Mouse (Mus musculus): ENCODE measurements around the gene Fcrl1. TPM values are rescaled to one million over a fixed set of nuclear protein-coding genes. Genes with fewer than 3 reads are reported as not detected.

The Fcrl1 gene
- polyA plus RNA-seq, 1 experiment, result not detected

DNA sequence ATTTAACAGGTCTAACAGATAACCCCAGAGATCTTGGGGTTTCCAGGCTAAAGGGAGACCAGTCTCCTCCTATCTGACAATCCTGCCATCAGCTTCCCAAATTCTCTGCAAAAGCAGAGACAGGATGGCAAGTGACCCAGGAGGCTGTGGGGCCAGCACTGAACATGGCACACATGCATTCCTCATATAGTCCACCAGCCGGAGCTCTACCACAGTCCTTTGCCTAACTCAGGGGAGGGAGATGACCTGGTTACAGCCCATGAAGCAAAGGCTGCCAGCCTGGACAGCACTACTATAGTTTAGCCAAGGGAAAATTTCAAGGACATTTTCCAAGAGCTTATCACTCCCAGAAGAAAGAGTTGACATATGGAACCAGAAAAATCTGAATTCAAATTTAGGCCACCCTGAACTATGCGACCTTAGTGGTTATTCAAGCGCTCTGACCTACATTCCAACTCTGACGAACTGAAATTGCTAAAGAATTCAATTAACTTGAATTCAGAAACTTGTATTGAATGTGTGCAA is 46.3 kb downstream of the Fcrl1 start:
- Histone ChIP-seq H3K27me3 (ENCODE audit: control insufficient read depth, insufficient read depth, low read length, poor library complexity, severe bottlenecking) (no peaks in the 10 kb centered on the region), H3K9me3 (replicated peaks; ENCODE audit: control insufficient read depth, insufficient read depth, low read length, poor library complexity, severe bottlenecking) (no peaks in the 10 kb centered on the region; the same call in 1 of the 2 replicates), H3K4me3 (ENCODE audit: low read depth, low read length) (no peak overlapping the region), H3K9ac (ENCODE audit: low read depth, poor library complexity, severe bottlenecking) (no peak overlapping the region), H3K4me1 (ENCODE audit: control insufficient read depth, insufficient read depth, low read length) (no peaks in the 10 kb centered on the region), H3K27ac (ENCODE audit: insufficient read depth, low read length) (no peak overlapping the region), H3K36me3 (ENCODE audit: control insufficient read depth, insufficient read depth, low read length, poor library complexity, severe bottlenecking) (no peaks in the 10 kb centered on the region)
- TF ChIP-seq EP300 (IDR thresholded peaks at IDR 0.05; ENCODE audit: insufficient read depth, low read depth, low read length) (no peak), POLR2A (IDR thresholded peaks at IDR 0.05; ENCODE audit: insufficient read depth, low read length) (no peak), CTCF (IDR thresholded peaks at IDR 0.05; ENCODE audit: low read depth, low read length) (no peak)

DNA sequence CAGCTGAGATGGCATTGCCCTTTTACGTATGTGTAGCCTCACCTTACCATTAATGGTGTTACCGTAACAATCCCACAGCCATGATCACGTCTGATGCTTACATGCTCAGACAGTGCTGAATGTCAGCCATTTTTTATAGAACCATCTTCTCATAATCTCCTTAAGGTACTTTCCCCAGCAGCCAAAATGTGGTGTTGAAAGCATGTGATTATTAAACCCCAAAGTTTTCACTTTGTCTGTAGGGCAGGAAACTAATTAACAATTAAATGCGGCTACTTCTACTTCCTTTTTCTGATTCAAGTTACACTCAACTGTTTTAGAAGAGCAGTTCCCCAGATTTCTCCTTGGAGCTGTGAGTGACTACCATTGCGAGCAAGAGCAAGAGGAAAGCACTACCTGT is 59.3 kb downstream of the Fcrl1 start, which contains the start of gene Fcrl5:
Gene Fcrl5, plus strand, starts transcription at position 295 of the 400 bp plus-strand sequence.
- Histone ChIP-seq H3K27ac (ENCODE audit: insufficient read depth, low read length) (no peak within 1 kb of the TSS), H3K9me3 (replicated peaks; ENCODE audit: control insufficient read depth, insufficient read depth, low read length, poor library complexity, severe bottlenecking) (no peaks in the 10 kb centered on the region), H3K4me1 (ENCODE audit: control insufficient read depth, insufficient read depth, low read length) (no peaks in the 10 kb centered on the region), H3K27me3 (ENCODE audit: control insufficient read depth, insufficient read depth, low read length, poor library complexity, severe bottlenecking) (no peaks in the 10 kb centered on the region), H3K9ac (ENCODE audit: low read depth, poor library complexity, severe bottlenecking) (no peak within 1 kb of the TSS), H3K36me3 (ENCODE audit: control insufficient read depth, insufficient read depth, low read length, poor library complexity, severe bottlenecking) (no peaks in the 10 kb centered on the region), H3K4me3 (ENCODE audit: low read depth, low read length) (no peak within 1 kb of the TSS)
- TF ChIP-seq POLR2A (IDR thresholded peaks at IDR 0.05; ENCODE audit: insufficient read depth, low read length) (no peak), CTCF (IDR thresholded peaks at IDR 0.05; ENCODE audit: low read depth, low read length) (no peak), EP300 (IDR thresholded peaks at IDR 0.05; ENCODE audit: insufficient read depth, low read depth, low read length) (no peak)

GRCm38 (mm10) chr3:87440586-87440985 is 64.4 kb downstream of the Fcrl1 start:
- TF ChIP-seq EP300 (IDR thresholded peaks at IDR 0.05; ENCODE audit: insufficient read depth, low read depth, low read length) (no peak), POLR2A (IDR thresholded peaks at IDR 0.05; ENCODE audit: insufficient read depth, low read length) (no peak), CTCF (IDR thresholded peaks at IDR 0.05; ENCODE audit: low read depth, low read length) (no peak)
- H3K9me3 ChIP-seq (replicated peaks; ENCODE audit: control insufficient read depth, insufficient read depth, low read length, poor library complexity, severe bottlenecking), result no peaks in the 10 kb centered on the region
- no peak overlapping the region for H3K27ac ChIP-seq (ENCODE audit: insufficient read depth, low read length)

GRCm38 (mm10) chr3:87443968-87444367 is 67.8 kb downstream of the Fcrl1 start:
- no peaks in the 10 kb centered on the region for H3K4me1 ChIP-seq (ENCODE audit: control insufficient read depth, insufficient read depth, low read length)
- no peaks in the 10 kb centered on the region for H3K9me3 ChIP-seq (replicated peaks; ENCODE audit: control insufficient read depth, insufficient read depth, low read length, poor library complexity, severe bottlenecking)
- H3K4me3 ChIP-seq (ENCODE audit: low read depth, low read length), result no peak overlapping the region
- H3K36me3 ChIP-seq (ENCODE audit: control insufficient read depth, insufficient read depth, low read length, poor library complexity, severe bottlenecking), result no peaks in the 10 kb centered on the region
- TF ChIP-seq CTCF (IDR thresholded peaks at IDR 0.05; ENCODE audit: low read depth, low read length), result no peak
- TF ChIP-seq EP300 (IDR thresholded peaks at IDR 0.05; ENCODE audit: insufficient read depth, low read depth, low read length), result no peak
- TF ChIP-seq POLR2A (IDR thresholded peaks at IDR 0.05; ENCODE audit: insufficient read depth, low read length), result no peak
- no peak overlapping the region for H3K27ac ChIP-seq (ENCODE audit: insufficient read depth, low read length)
- no peak overlapping the region for H3K9ac ChIP-seq (ENCODE audit: low read depth, poor library complexity, severe bottlenecking)
- H3K27me3 ChIP-seq (ENCODE audit: control insufficient read depth, insufficient read depth, low read length, poor library complexity, severe bottlenecking), result no peaks in the 10 kb centered on the region

More at GRCm38 (mm10) chr3:87440586-87440985, 64.4 kb downstream of the Fcrl1 start:
- Histone ChIP-seq H3K4me3 (ENCODE audit: low read depth, low read length) (no peak overlapping the region), H3K9ac (ENCODE audit: low read depth, poor library complexity, severe bottlenecking) (no peak overlapping the region), H3K27me3 (ENCODE audit: control insufficient read depth, insufficient read depth, low read length, poor library complexity, severe bottlenecking) (no peaks in the 10 kb centered on the region), H3K4me1 (ENCODE audit: control insufficient read depth, insufficient read depth, low read length) (no peaks in the 10 kb centered on the region), H3K36me3 (ENCODE audit: control insufficient read depth, insufficient read depth, low read length, poor library complexity, severe bottlenecking) (no peaks in the 10 kb centered on the region)

Other genes starting within 250 kb of the Fcrl1 start
- gene Kirrel, start 201.6 kb upstream of the Fcrl1 start, polyA plus RNA-seq (2011; ENCODE audit: insufficient read depth, insufficient read length, low read depth, missing spikeins), result 38.3 and 39.9 TPM in 2 replicates
- not detected in 2 replicates for gene Fcrls, start 112.6 kb upstream of the Fcrl1 start, polyA plus RNA-seq (2011; ENCODE audit: insufficient read depth, insufficient read length, low read depth, missing spikeins)
- not detected in 2 replicates for gene Cd5l, start 18.5 kb upstream of the Fcrl1 start, polyA plus RNA-seq (2011; ENCODE audit: insufficient read depth, insufficient read length, low read depth, missing spikeins)
- not detected in 2 replicates for gene Fcrl5, start 59.4 kb downstream of the Fcrl1 start, polyA plus RNA-seq (2011; ENCODE audit: insufficient read depth, insufficient read length, low read depth, missing spikeins)
- 12.6 and 14.6 TPM in 2 replicates for gene Etv3, start 149.0 kb downstream of the Fcrl1 start, polyA plus RNA-seq (2011; ENCODE audit: insufficient read depth, insufficient read length, low read depth, missing spikeins)
- gene Arhgef11, start 241.2 kb downstream of the Fcrl1 start, polyA plus RNA-seq (2011; ENCODE audit: insufficient read depth, insufficient read length, low read depth, missing spikeins), result 14.6 and 16.7 TPM in 2 replicates

All from ES-Bruce4 (cell line).